Mouse (Mus musculus): ENCODE results near the gene Eprs. TPM values are rescaled to one million over a fixed set of nuclear protein-coding genes. Genes with fewer than 3 reads are reported as not detected.

Gene Eprs
- polyA plus RNA-seq, 1 experiment, result 15.3 TPM

DNA sequence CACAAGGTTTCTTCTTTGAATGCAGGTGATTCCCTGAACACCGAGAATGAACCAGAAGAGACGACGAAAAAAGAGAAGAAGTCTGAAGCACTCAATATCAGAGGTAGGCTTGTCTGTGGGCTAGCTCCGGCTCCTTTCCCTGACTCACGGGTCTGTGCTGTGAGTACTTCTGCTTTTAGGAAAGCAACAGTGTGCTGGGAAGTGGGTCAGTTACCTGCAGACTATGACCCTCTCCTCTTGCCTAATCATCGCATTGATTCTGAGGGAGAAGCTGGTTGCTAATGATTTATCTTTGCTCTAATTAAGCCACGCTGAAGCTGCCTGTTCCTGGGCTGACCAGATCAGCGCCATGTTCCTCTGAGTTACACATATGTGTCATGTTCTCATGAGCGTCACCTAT lies 93.5 kb downstream of the Eprs start:
- Histone ChIP-seq H3K27ac (ENCODE audit: control insufficient read depth, insufficient read depth, low read depth, low read length) (no peak overlapping the region), H3K4me1 (ENCODE audit: control insufficient read depth, insufficient read depth, low read length) (peaks cover 5% of the 10 kb centered on the region), H3K4me3 (ENCODE audit: control insufficient read depth, low read depth, low read length) (no peak overlapping the region), H3K27me3 (ENCODE audit: control insufficient read depth, insufficient read depth, low read length) (no peaks in the 10 kb centered on the region; the same call in 1 of the 2 replicates), H3K36me3 (ENCODE audit: control insufficient read depth, insufficient read depth, low read length) (no peaks in the 10 kb centered on the region)
- no peak for TF ChIP-seq POLR2A (IDR thresholded peaks at IDR 0.05; ENCODE audit: control insufficient read depth, low read depth, low read length)
- TF ChIP-seq CTCF (IDR thresholded peaks at IDR 0.05; ENCODE audit: control insufficient read depth, insufficient read depth, insufficient replicate concordance, low read depth, low read length), result no peak

DNA sequence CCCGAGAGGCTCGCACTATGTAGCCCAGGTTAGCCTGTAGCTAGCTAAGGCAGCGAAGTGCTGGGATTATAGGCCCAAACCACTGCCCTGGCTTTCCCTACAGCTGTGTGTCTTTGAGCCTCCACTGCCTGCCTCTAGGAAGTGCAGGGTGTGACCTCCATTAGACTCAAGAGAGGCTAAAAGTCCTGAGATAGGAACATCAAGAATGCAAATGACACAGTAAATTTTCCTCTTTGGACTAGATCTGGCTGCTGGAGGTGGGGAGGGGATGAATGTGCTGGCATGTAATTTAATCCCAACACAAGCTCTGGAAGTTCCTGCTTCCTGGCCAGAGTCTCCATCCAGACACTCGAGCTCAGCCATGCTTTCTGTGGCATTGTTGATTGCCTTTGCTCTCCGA lies 97.3 kb downstream of the Eprs start:
- peaks cover 4% of the 10 kb centered on the region for H3K4me1 ChIP-seq (ENCODE audit: control insufficient read depth, insufficient read depth, low read length)
- H3K27me3 ChIP-seq (ENCODE audit: control insufficient read depth, insufficient read depth, low read length), result no peaks in the 10 kb centered on the region; the same call in 1 of the 2 replicates
- no peak overlapping the region for H3K4me3 ChIP-seq (ENCODE audit: control insufficient read depth, low read depth, low read length)
- no peaks in the 10 kb centered on the region for H3K36me3 ChIP-seq (ENCODE audit: control insufficient read depth, insufficient read depth, low read length)
- no peak for TF ChIP-seq POLR2A (IDR thresholded peaks at IDR 0.05; ENCODE audit: control insufficient read depth, low read depth, low read length)
- TF ChIP-seq CTCF (IDR thresholded peaks at IDR 0.05; ENCODE audit: control insufficient read depth, insufficient read depth, insufficient replicate concordance, low read depth, low read length), result no peak
- H3K27ac ChIP-seq (ENCODE audit: control insufficient read depth, insufficient read depth, low read depth, low read length), result no peak overlapping the region

DNA sequence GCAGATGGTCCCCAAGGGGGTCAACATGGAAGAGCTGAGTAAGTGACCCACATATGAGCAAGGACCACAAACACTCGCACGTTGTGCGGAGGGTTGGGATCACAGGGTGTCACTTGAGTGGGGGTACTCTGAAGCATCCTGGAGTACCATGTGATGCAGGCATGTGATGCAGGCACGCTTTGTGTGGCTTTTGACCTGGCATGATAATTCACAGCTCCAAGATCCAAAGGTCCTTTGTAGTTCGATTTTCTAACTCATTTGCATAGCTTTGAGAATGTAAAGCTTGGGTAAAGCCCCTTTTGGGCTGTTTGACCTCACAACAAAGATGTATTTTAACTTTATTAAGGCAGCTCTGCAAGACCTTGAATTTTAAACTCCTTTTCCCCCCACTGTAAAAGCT lies 100.0 kb downstream of the Eprs start:
- Histone ChIP-seq H3K4me3 (ENCODE audit: control insufficient read depth, low read depth, low read length) (no peak overlapping the region), H3K36me3 (ENCODE audit: control insufficient read depth, insufficient read depth, low read length) (no peaks in the 10 kb centered on the region), H3K4me1 (ENCODE audit: control insufficient read depth, insufficient read depth, low read length) (no peaks in the 10 kb centered on the region), H3K27me3 (ENCODE audit: control insufficient read depth, insufficient read depth, low read length) (no peaks in the 10 kb centered on the region), H3K27ac (ENCODE audit: control insufficient read depth, insufficient read depth, low read depth, low read length) (no peak overlapping the region)
- TF ChIP-seq POLR2A (IDR thresholded peaks at IDR 0.05; ENCODE audit: control insufficient read depth, low read depth, low read length), result no peak

DNA sequence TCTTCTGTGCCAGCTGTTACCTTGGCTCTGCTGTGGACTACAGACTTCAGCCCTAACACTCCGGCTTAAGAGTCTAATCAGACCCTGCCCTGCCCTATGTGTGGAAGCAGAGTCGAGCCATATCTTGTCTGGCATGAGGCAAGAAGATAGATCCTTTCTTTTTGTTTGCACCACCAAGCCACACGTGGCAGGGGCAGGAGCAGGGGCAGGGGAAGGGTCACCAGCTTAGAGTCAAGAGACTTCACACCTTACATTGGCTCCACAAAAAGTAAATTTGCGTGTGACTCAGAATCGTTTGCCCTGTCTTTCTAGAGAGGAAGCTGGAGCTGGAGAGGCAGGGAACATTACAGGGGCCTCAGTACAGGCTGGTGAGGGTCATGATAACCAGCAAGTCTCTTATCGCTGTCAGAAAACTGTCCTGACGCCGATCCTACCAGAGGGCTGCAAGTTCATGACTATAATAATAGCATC lies 106.7 kb downstream of the Eprs start:
- no peaks in the 10 kb centered on the region for H3K4me1 ChIP-seq (ENCODE audit: control insufficient read depth, insufficient read depth, low read length)
- H3K27me3 ChIP-seq (ENCODE audit: control insufficient read depth, insufficient read depth, low read length), result no peaks in the 10 kb centered on the region
- no peak overlapping the region for H3K4me3 ChIP-seq (ENCODE audit: control insufficient read depth, low read depth, low read length)
- H3K27ac ChIP-seq (ENCODE audit: control insufficient read depth, insufficient read depth, low read depth, low read length), result no peak overlapping the region
- H3K36me3 ChIP-seq (ENCODE audit: control insufficient read depth, insufficient read depth, low read length), result no peaks in the 10 kb centered on the region
- TF ChIP-seq CTCF (IDR thresholded peaks at IDR 0.05; ENCODE audit: control insufficient read depth, insufficient read depth, insufficient replicate concordance, low read depth, low read length), result no peak
- no peak for TF ChIP-seq POLR2A (IDR thresholded peaks at IDR 0.05; ENCODE audit: control insufficient read depth, low read depth, low read length)

DNA sequence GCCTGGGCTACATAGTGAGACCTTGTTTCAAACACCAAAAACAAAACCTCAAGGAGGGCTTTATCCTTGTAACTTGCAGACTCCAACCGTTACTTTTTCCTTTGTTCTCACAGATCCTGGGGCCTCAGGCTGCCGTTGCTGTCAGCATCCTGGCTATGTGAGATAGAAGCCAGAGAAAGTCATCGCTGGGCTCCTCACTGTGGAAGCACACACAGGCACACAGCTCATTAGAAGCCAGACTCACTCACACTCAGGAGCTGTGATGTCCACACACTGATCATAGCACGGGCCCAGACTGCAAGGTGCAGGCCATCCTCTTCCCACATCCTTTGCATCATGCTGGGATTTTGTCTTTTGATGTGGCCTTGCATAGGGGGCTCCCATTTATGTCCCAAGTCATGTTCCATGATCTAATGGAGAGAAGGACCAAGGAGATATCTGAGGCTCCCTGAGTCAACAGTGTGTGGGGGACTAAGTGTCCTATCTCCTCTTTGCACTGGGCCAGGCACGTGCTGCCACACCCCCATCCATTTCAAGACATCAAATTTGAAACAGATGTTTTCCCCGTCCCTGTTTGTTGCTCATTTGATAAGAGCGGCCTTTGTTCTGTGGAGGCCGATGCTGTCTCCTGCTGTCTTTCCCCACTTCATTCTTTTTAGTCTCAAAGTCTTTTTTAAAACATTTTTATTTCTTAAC lies 109.3 kb downstream of the Eprs start:
- no peak overlapping the region for H3K4me3 ChIP-seq (ENCODE audit: control insufficient read depth, low read depth, low read length)
- H3K27me3 ChIP-seq (ENCODE audit: control insufficient read depth, insufficient read depth, low read length), result no peaks in the 10 kb centered on the region
- no peak overlapping the region for H3K27ac ChIP-seq (ENCODE audit: control insufficient read depth, insufficient read depth, low read depth, low read length)
- no peaks in the 10 kb centered on the region for H3K4me1 ChIP-seq (ENCODE audit: control insufficient read depth, insufficient read depth, low read length)
- H3K36me3 ChIP-seq (ENCODE audit: control insufficient read depth, insufficient read depth, low read length), result no peaks in the 10 kb centered on the region
- TF ChIP-seq CTCF (IDR thresholded peaks at IDR 0.05; ENCODE audit: control insufficient read depth, insufficient read depth, insufficient replicate concordance, low read depth, low read length) (no peak), POLR2A (IDR thresholded peaks at IDR 0.05; ENCODE audit: control insufficient read depth, low read depth, low read length) (no peak)

DNA sequence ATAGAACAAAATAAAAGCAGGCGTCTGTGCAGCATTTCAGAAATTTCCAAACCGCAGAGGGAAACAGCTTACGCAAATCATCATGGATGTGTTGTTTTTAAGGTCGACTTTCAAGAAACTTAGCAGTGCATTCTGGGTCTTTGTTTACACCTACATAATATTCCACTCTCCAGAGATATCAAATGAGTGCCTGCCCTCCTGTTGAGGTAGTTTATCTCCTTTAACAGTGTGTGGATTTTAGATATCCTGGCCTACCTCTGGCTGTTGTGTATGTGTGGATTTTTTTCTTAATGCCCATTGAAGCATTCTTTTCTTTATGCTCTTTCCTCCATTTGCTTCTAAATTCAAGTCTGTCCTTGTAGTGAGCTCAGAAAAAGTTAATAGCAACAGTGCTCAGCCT lies 109.9 kb downstream of the Eprs start:
- Histone ChIP-seq H3K27me3 (ENCODE audit: control insufficient read depth, insufficient read depth, low read length) (no peaks in the 10 kb centered on the region), H3K4me1 (ENCODE audit: control insufficient read depth, insufficient read depth, low read length) (no peaks in the 10 kb centered on the region), H3K27ac (ENCODE audit: control insufficient read depth, insufficient read depth, low read depth, low read length) (no peak overlapping the region), H3K4me3 (ENCODE audit: control insufficient read depth, low read depth, low read length) (no peak overlapping the region), H3K36me3 (ENCODE audit: control insufficient read depth, insufficient read depth, low read length) (no peaks in the 10 kb centered on the region)
- no peak for TF ChIP-seq CTCF (IDR thresholded peaks at IDR 0.05; ENCODE audit: control insufficient read depth, insufficient read depth, insufficient replicate concordance, low read depth, low read length)
- TF ChIP-seq POLR2A (IDR thresholded peaks at IDR 0.05; ENCODE audit: control insufficient read depth, low read depth, low read length), result no peak

DNA sequence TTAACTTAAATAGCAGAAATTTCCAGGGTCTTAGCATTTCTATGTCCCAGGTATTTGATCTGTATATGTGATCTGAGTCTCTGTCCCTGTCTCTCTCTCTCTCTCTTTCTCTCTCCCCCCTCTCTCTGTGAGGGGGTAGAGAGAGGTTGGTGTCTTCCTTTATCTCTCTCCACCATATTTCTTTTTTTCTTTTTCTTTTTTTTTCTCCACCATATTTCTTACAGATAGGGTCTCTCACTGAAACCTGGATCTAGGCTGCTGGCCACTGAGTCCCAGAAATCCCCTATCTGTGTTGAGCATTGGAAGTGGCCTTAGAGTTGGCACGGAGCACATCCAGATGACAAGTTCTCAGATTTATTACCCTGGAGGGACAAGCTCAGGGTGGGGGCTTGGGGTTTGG lies 110.6 kb downstream of the Eprs start:
- TF ChIP-seq POLR2A (IDR thresholded peaks at IDR 0.05; ENCODE audit: control insufficient read depth, low read depth, low read length) (no peak), CTCF (IDR thresholded peaks at IDR 0.05; ENCODE audit: control insufficient read depth, insufficient read depth, insufficient replicate concordance, low read depth, low read length) (no peak)
- no peaks in the 10 kb centered on the region for H3K4me1 ChIP-seq (ENCODE audit: control insufficient read depth, insufficient read depth, low read length)
- H3K4me3 ChIP-seq (ENCODE audit: control insufficient read depth, low read depth, low read length), result no peak overlapping the region
- no peaks in the 10 kb centered on the region for H3K27me3 ChIP-seq (ENCODE audit: control insufficient read depth, insufficient read depth, low read length)
- H3K27ac ChIP-seq (ENCODE audit: control insufficient read depth, insufficient read depth, low read depth, low read length), result no peak overlapping the region
- no peaks in the 10 kb centered on the region for H3K36me3 ChIP-seq (ENCODE audit: control insufficient read depth, insufficient read depth, low read length)

Other genes starting within 250 kb of the Eprs start
- 12.3 and 13.7 TPM in 2 replicates for gene Rab3gap2, start 158.9 kb upstream of the Eprs start, polyA plus RNA-seq (2012; rRNA removed)
- gene Iars2, start 33.6 kb upstream of the Eprs start, polyA plus RNA-seq (2012; rRNA removed), result 8.5 and 12.0 TPM in 2 replicates
- 24.5 and 29.3 TPM in 2 replicates for gene Bpnt1, start 30.9 kb upstream of the Eprs start, polyA plus RNA-seq (2012; rRNA removed)
- 0.02 TPM in 1 of 2 replicates, not detected in the other for gene Slc30a10, start 91.8 kb downstream of the Eprs start, polyA plus RNA-seq (2012; rRNA removed)

Data from testis, adult 2 months (tissue).